Mouse (Mus musculus): ENCODE measurements around the gene Dlgap1.

DNA sequence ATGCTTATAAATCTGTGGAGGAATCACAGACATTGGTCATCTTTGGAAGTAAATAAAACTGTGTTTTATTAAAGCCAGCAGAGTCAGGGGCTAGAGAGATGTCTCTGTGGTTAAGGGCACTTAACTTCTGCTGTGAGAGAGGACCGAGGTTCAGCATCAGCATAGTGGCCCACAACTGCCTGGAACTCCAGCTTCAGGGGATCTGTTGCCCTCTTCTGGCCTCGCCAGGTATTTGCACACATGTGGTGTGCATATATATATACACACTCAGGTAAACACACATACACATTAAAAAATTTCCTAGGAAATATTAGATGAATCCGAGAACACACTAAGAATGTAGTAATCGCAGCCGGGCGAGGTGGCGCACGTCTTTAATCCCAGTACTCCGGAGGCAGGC is 796.5 kb downstream of the Dlgap1 start:
- TF ChIP-seq POLR2A (IDR thresholded peaks at IDR 0.05; ENCODE audit: low read depth, low read length) = no peak
- TF ChIP-seq CTCF (IDR thresholded peaks at IDR 0.05; ENCODE audit: extremely low read depth, insufficient read depth, insufficient read length, insufficient replicate concordance) = no peak

All from spleen, adult 2 months (tissue).